Mouse (Mus musculus): ENCODE measurements around the gene AC124502.3. TPM values are rescaled to one million over a fixed set of nuclear protein-coding genes. Genes with fewer than 3 reads are reported as not detected.

Gene AC124502.3
- polyA plus RNA-seq, 2 experiments, result 0.13 to 0.29 TPM

- Histone ChIP-seq H3K27ac (peak within 1 kb of the TSS; percentile 62), H3K4me1 (replicated peaks; ENCODE audit: control insufficient read depth in 2 of 2, insufficient read depth in 2 of 2, low read length in 1 of 2) (peaks cover 12 to 18% of the 10 kb centered on the region in 2 experiments), H3K27me3 (ENCODE audit: control insufficient read depth, insufficient read depth, low read length) (no peaks in the 10 kb centered on the region), H3K4me3 (ENCODE audit: insufficient read depth in 1 of 2, low read depth in 2 of 2, low read length in 2 of 2) (peak within 1 kb of the TSS; percentile 70 to 85), H3K4me2 (ENCODE audit: low read depth) (peak within 1 kb of the TSS; percentile 84), H3K36me3 (replicated peaks; ENCODE audit: control insufficient read depth, insufficient read depth, low read depth) (no peaks in the 10 kb centered on the region), H3K9ac (replicated peaks) (peak within 1 kb of the TSS; percentile 78), H3K9me3 (ENCODE audit: control insufficient read depth, low read length) (no peaks in the 10 kb centered on the region)
- peak; percentile 78 for ATAC-seq (ENCODE audit: insufficient read depth)
- DNase-seq (ENCODE audit: low read depth in 3 of 3, low spot score in 3 of 3), result peak; percentile 87 to 90 (median 90)
- 3% methylated on average over 40 of the region's 40 CpGs for WGBS (ENCODE audit: insufficient replicate concordance)
- TF ChIP-seq EP300 (IDR thresholded peaks at IDR 0.05; ENCODE audit: low read depth) (no peak), CTCF (IDR thresholded peaks at IDR 0.05; ENCODE audit: low read depth) (peak; percentile 8; the same call in 1 of the 2 replicates)
These were observed 2.3 kb downstream of the AC124502.3 start, which contains the start of gene Brms1 for GRCm38 (mm10) chr19:5040862-5041523. Brms1 (plus strand) TSS chr19:5041354.

- ATAC-seq (ENCODE audit: insufficient read depth), result no peak; the same call in 1 of the 2 replicates
These were observed 2.9 kb downstream of the AC124502.3 start for GRCm38 (mm10) chr19:5041588-5041987.

DNA sequence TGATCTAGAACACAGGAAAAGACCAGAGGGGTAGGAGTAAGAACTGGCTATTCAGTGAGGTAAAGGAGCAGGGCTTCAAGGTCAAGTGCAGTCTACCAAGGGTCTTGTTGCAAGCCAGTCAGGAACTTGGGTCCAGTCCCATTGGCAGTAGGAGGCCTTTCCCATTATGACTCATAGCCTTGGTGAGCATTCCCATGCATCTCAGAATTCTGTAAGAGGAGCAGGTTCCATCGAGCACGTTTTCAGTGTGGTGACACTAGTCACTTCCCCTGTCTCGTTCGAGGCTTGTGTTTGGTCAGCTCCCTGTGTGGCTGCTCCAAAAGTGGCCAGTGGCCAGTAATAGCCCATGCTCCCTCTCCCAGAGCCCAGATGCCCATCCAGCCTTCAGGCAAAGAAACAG is 6.8 kb downstream of the AC124502.3 start:
- peaks cover 3 to 5% of the 10 kb centered on the region in 2 experiments for H3K4me1 ChIP-seq (replicated peaks; ENCODE audit: control insufficient read depth in 2 of 2, insufficient read depth in 2 of 2, low read length in 1 of 2)
- 66% methylated on average over 4 of the region's 4 CpGs for WGBS (ENCODE audit: insufficient replicate concordance)
- H3K4me3 ChIP-seq (ENCODE audit: insufficient read depth in 1 of 2, low read depth in 2 of 2, low read length in 2 of 2), result no peak overlapping the region
- TF ChIP-seq CTCF (IDR thresholded peaks at IDR 0.05; ENCODE audit: low read depth), result no peak
- TF ChIP-seq EP300 (IDR thresholded peaks at IDR 0.05; ENCODE audit: low read depth), result no peak
- DNase-seq (ENCODE audit: low read depth in 3 of 3, low spot score in 3 of 3) (no peak), ATAC-seq (ENCODE audit: insufficient read depth) (no peak)
- no peaks in the 10 kb centered on the region for H3K36me3 ChIP-seq (replicated peaks; ENCODE audit: control insufficient read depth, insufficient read depth, low read depth)
- H3K4me2 ChIP-seq (ENCODE audit: low read depth), result no peak overlapping the region
- H3K27me3 ChIP-seq (ENCODE audit: control insufficient read depth, insufficient read depth, low read length), result no peaks in the 10 kb centered on the region; the same call in 1 of the 2 replicates
- no peaks in the 10 kb centered on the region for H3K9me3 ChIP-seq (ENCODE audit: control insufficient read depth, low read length)
- H3K27ac ChIP-seq, result no peak overlapping the region
- no peak overlapping the region for H3K9ac ChIP-seq (replicated peaks)

More at GRCm38 (mm10) chr19:5041588-5041987, 2.9 kb downstream of the AC124502.3 start:
- TF ChIP-seq CTCF (IDR thresholded peaks at IDR 0.05; ENCODE audit: low read depth) (no peak), EP300 (IDR thresholded peaks at IDR 0.05; ENCODE audit: low read depth) (no peak)
- Histone ChIP-seq H3K27me3 (ENCODE audit: control insufficient read depth, insufficient read depth, low read length) (no peaks in the 10 kb centered on the region), H3K36me3 (replicated peaks; ENCODE audit: control insufficient read depth, insufficient read depth, low read depth) (no peaks in the 10 kb centered on the region), H3K9me3 (ENCODE audit: control insufficient read depth, low read length) (no peaks in the 10 kb centered on the region), H3K9ac (replicated peaks) (peak overlapping the region; percentile 78), H3K4me2 (ENCODE audit: low read depth) (peak overlapping the region; percentile 84), H3K4me3 (ENCODE audit: insufficient read depth in 1 of 2, low read depth in 2 of 2, low read length in 2 of 2) (peak overlapping the region; percentile 70 to 85), H3K27ac (peak overlapping the region; percentile 62), H3K4me1 (replicated peaks; ENCODE audit: control insufficient read depth in 2 of 2, insufficient read depth in 2 of 2, low read length in 1 of 2) (peaks cover 12 to 18% of the 10 kb centered on the region in 2 experiments)
- WGBS (ENCODE audit: insufficient replicate concordance), result 1% methylated on average over 16 of the region's 16 CpGs
- DNase-seq (ENCODE audit: low read depth in 3 of 3, low spot score in 3 of 3), result no peak

- no peak for ATAC-seq (ENCODE audit: insufficient read depth)
- Histone ChIP-seq H3K27ac (no peak overlapping the region), H3K4me3 (ENCODE audit: insufficient read depth in 1 of 2, low read depth in 2 of 2, low read length in 2 of 2) (no peak overlapping the region), H3K4me1 (replicated peaks; ENCODE audit: control insufficient read depth in 2 of 2, insufficient read depth in 2 of 2, low read length in 1 of 2) (no peaks in the 10 kb centered on the region), H3K9me3 (ENCODE audit: control insufficient read depth, low read length) (no peaks in the 10 kb centered on the region), H3K9ac (replicated peaks) (no peak overlapping the region), H3K4me2 (ENCODE audit: low read depth) (no peak overlapping the region), H3K36me3 (replicated peaks; ENCODE audit: control insufficient read depth, insufficient read depth, low read depth) (no peaks in the 10 kb centered on the region), H3K27me3 (ENCODE audit: control insufficient read depth, insufficient read depth, low read length) (peaks cover 19% of the 10 kb centered on the region)
- TF ChIP-seq EP300 (IDR thresholded peaks at IDR 0.05; ENCODE audit: low read depth) (no peak), CTCF (IDR thresholded peaks at IDR 0.05; ENCODE audit: low read depth) (no peak)
- no peak for DNase-seq (ENCODE audit: low read depth in 3 of 3, low spot score in 3 of 3)
- 81% methylated on average over 14 of the region's 14 CpGs for WGBS (ENCODE audit: insufficient replicate concordance)
These were observed 9.7 kb downstream of the AC124502.3 start for GRCm38 (mm10) chr19:5048138-5049056.

DNA sequence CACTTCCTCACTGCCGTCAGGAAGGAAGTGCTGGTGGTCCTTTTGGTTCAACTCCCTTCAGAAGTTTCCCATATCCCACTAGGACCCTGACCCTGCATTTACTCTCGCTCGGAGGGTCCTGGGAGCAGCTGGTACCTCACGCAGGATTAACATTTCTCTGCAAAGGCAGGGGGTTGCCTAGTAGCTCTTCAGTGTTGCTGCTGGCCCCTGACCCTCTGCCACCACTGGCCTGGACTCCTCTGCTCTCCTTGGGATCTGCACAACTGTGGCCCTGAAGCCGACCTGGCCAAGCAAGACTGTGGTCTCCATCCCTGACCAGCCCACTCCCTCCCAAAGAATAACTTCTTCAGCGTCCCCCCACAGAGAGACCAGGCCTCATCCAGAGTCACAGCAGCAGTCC is 10.6 kb downstream of the AC124502.3 start:
- ATAC-seq (ENCODE audit: insufficient read depth), result no peak
- Histone ChIP-seq H3K4me2 (ENCODE audit: low read depth) (no peak overlapping the region), H3K27me3 (ENCODE audit: control insufficient read depth, insufficient read depth, low read length) (peaks cover 21% of the 10 kb centered on the region), H3K9ac (replicated peaks) (no peak overlapping the region), H3K4me1 (replicated peaks; ENCODE audit: control insufficient read depth in 2 of 2, insufficient read depth in 2 of 2, low read length in 1 of 2) (no peaks in the 10 kb centered on the region), H3K4me3 (ENCODE audit: insufficient read depth in 1 of 2, low read depth in 2 of 2, low read length in 2 of 2) (no peak overlapping the region), H3K9me3 (ENCODE audit: control insufficient read depth, low read length) (no peaks in the 10 kb centered on the region), H3K27ac (no peak overlapping the region), H3K36me3 (replicated peaks; ENCODE audit: control insufficient read depth, insufficient read depth, low read depth) (no peaks in the 10 kb centered on the region)
- WGBS (ENCODE audit: insufficient replicate concordance), result 65% methylated on average over 6 of the region's 6 CpGs
- no peak for DNase-seq (ENCODE audit: low read depth in 3 of 3, low spot score in 3 of 3)
- TF ChIP-seq CTCF (IDR thresholded peaks at IDR 0.05; ENCODE audit: low read depth) (no peak), EP300 (IDR thresholded peaks at IDR 0.05; ENCODE audit: low read depth) (no peak)

Measured in liver, embryonic 14.5 days (tissue).